Mouse (Mus musculus): Measurements from ENCODE around the gene Aff4.

DNA sequence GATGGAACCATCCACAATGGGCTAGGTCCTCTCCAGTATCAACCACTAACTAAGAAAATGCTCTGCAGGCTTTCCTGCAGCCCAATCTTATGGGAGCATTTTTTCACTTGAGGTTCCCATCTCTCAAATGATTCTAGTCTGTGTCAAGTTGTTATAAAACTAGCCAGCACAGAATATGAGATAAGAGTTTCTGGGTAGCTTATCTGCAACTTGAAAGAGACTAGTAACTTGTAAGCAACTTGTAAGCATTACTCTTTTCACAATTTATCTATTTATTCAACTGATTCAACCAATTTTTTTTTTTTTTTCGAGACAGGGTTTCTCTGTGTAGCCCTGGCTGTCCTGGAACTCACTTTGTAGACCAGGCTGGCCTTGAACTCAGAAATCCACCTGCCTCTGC lies 53.0 kb downstream of the Aff4 start:
- TF ChIP-seq CTCF (IDR thresholded peaks at IDR 0.05; ENCODE audit: borderline replicate concordance, extremely low read depth, insufficient read depth, insufficient read length) (no peak), POLR2A (IDR thresholded peaks at IDR 0.05; ENCODE audit: borderline replicate concordance, extremely low read depth, insufficient read depth, insufficient read length, poor library complexity, severe bottlenecking) (no peak)
